8 mouse cellular contexts compared by ENCODE assay signal in genomic region chr7:118854606-118855005, GRCm38 (mm10). TPM values are rescaled to one million over a fixed set of nuclear protein-coding genes. Genes with fewer than 3 reads are reported as not detected.
A peak's percentile ranks its signal among the peaks of the same experiment; 100 is the strongest.
DNase-seq lines count a peak whose midpoint lies in the region; ATAC-seq and TF ChIP-seq lines count a peak whose summit lies in the region.

No protein-coding gene starts in this region.

- TF ChIP-seq EP300 in ES-Bruce4 (IDR thresholded peaks at IDR 0.05; ENCODE audit: insufficient read depth, low read depth, low read length) = no peak
- TF ChIP-seq EP300 in liver, postnatal 0 days (IDR thresholded peaks at IDR 0.05; ENCODE audit: low read depth) = no peak

- H3K4me2 ChIP-seq in heart, embryonic 14.5 days (ENCODE audit: low read length) = peak overlapping the region; percentile 83
- peak overlapping the region; percentile 80 for H3K4me2 ChIP-seq in forebrain, embryonic 15.5 days (replicated peaks)
- peak overlapping the region; percentile 81 for H3K4me2 ChIP-seq in liver, postnatal 0 days (ENCODE audit: low read depth, low read length)

- TF ChIP-seq CTCF in ES-Bruce4 (IDR thresholded peaks at IDR 0.05; ENCODE audit: low read depth, low read length) = no peak
- TF ChIP-seq CTCF in liver, postnatal 0 days (IDR thresholded peaks at IDR 0.05; ENCODE audit: low read depth) = no peak

- H3K27ac ChIP-seq in heart, embryonic 14.5 days (replicated peaks in 1 of 2; ENCODE audit: control insufficient read depth in 1 of 2, insufficient read depth in 1 of 2, low read depth in 2 of 2, low read length in 2 of 2) = 0 out of 4 replicates have a peak overlapping the region, but pooled peaks of 1 of the 2 experiments have one; percentile 25
- H3K27ac ChIP-seq in ES-Bruce4 (ENCODE audit: insufficient read depth, low read length) = no peak overlapping the region
- no peak overlapping the region for H3K27ac ChIP-seq in forebrain, embryonic 15.5 days (replicated peaks)
- 0 out of 2 replicates have a peak overlapping the region, but pooled peaks have one; percentile 62 for H3K27ac ChIP-seq in liver, postnatal 0 days (ENCODE audit: low read depth)

- H3K4me1 ChIP-seq in heart, embryonic 14.5 days (ENCODE audit: control insufficient read depth in 2 of 2, insufficient read depth in 2 of 2, low read length in 2 of 2) = peaks cover 17 to 32% of the 10 kb centered on the region in 2 experiments
- peaks cover 2% of the 10 kb centered on the region for H3K4me1 ChIP-seq in ES-Bruce4 (ENCODE audit: control insufficient read depth, insufficient read depth, low read length)
- H3K4me1 ChIP-seq in forebrain, embryonic 15.5 days = peaks cover 24% of the 10 kb centered on the region
- H3K4me1 ChIP-seq in liver, postnatal 0 days (ENCODE audit: insufficient read depth) = peaks cover 7% of the 10 kb centered on the region

- H3K9me3 ChIP-seq in heart, embryonic 14.5 days (ENCODE audit: control insufficient read depth, low read length) = no peaks in the 10 kb centered on the region
- H3K9me3 ChIP-seq in ES-Bruce4 (replicated peaks; ENCODE audit: control insufficient read depth, insufficient read depth, low read length, poor library complexity, severe bottlenecking) = no peaks in the 10 kb centered on the region
- no peaks in the 10 kb centered on the region for H3K9me3 ChIP-seq in forebrain, embryonic 15.5 days
- H3K9me3 ChIP-seq in liver, postnatal 0 days (ENCODE audit: low read length) = no peaks in the 10 kb centered on the region

- DNase-seq in heart, adult 9 months (ENCODE audit: low spot score in 2 of 2) = no peak
- no peak for DNase-seq in liver, postnatal 0 days
- no peak for DNase-seq in adipocyte (ENCODE audit: low spot score)
- DNase-seq in MN1 (ENCODE audit: low spot score) = no peak
- DNase-seq in ovary, postnatal 10 days (ENCODE audit: low spot score) = no peak

- 19% methylated on average over 3 of the region's 3 CpGs for WGBS in heart, embryonic 14.5 days
- WGBS in forebrain, embryonic 15.5 days = 19% methylated on average over 3 of the region's 3 CpGs
- WGBS in liver, postnatal 0 days (ENCODE audit: insufficient replicate concordance) = 8% methylated on average over 3 of the region's 3 CpGs

- no peak for TF ChIP-seq POLR2A in ES-Bruce4 (IDR thresholded peaks at IDR 0.05; ENCODE audit: insufficient read depth, low read length)

- H3K36me3 ChIP-seq in heart, embryonic 14.5 days (ENCODE audit: control insufficient read depth, insufficient read depth, low read length) = peaks cover 42% of the 10 kb centered on the region
- peaks cover 24% of the 10 kb centered on the region for H3K36me3 ChIP-seq in ES-Bruce4 (ENCODE audit: control insufficient read depth, insufficient read depth, low read length, poor library complexity, severe bottlenecking)
- peaks cover 26% of the 10 kb centered on the region for H3K36me3 ChIP-seq in forebrain, embryonic 15.5 days
- H3K36me3 ChIP-seq in liver, postnatal 0 days (replicated peaks; ENCODE audit: insufficient read depth, low read length) = peaks cover 16% of the 10 kb centered on the region

- ATAC-seq in heart, embryonic 14.5 days (ENCODE audit: insufficient number of reproducible peaks, insufficient read depth, low FRiP score, low read depth) = no peak
- no peak for ATAC-seq in forebrain, embryonic 15.5 days (replicated peaks)
- ATAC-seq in liver, postnatal 0 days = no peak

- peak overlapping the region; percentile 74 for H3K9ac ChIP-seq in heart, embryonic 14.5 days (ENCODE audit: low read length)
- H3K9ac ChIP-seq in ES-Bruce4 (ENCODE audit: low read depth, poor library complexity, severe bottlenecking) = peak overlapping the region; percentile 65
- peak overlapping the region; percentile 73 for H3K9ac ChIP-seq in forebrain, embryonic 15.5 days (replicated peaks)
- H3K9ac ChIP-seq in liver, postnatal 0 days (replicated peaks) = peak overlapping the region; percentile 65

- peak overlapping the region; percentile 73 to 83 for H3K4me3 ChIP-seq in heart, embryonic 14.5 days (ENCODE audit: control insufficient read depth in 1 of 2, insufficient read depth in 1 of 2, low read depth in 1 of 2, low read length in 2 of 2)
- H3K4me3 ChIP-seq in ES-Bruce4 (ENCODE audit: low read depth, low read length) = peak overlapping the region; percentile 95
- peak overlapping the region; percentile 96 for H3K4me3 ChIP-seq in forebrain, embryonic 15.5 days
- peak overlapping the region; percentile 81 for H3K4me3 ChIP-seq in liver, postnatal 0 days (ENCODE audit: low read depth, low read length)

- H3K27me3 ChIP-seq in heart, embryonic 14.5 days (ENCODE audit: control insufficient read depth, insufficient read depth, low read length) = no peaks in the 10 kb centered on the region
- no peaks in the 10 kb centered on the region for H3K27me3 ChIP-seq in ES-Bruce4 (ENCODE audit: control insufficient read depth, insufficient read depth, low read length, poor library complexity, severe bottlenecking)
- no peaks in the 10 kb centered on the region for H3K27me3 ChIP-seq in forebrain, embryonic 15.5 days
- no peaks in the 10 kb centered on the region for H3K27me3 ChIP-seq in liver, postnatal 0 days (ENCODE audit: insufficient read depth, low read length)

RNA-seq across cellular contexts. Expression of gene Iqck, which starts 0.9 kb away (rescaled TPM):
- 0.93 and 1.1 TPM in 2 replicates for polyA plus RNA-seq in heart, embryonic 14.5 days (2014; fragmentation: Nextera tagmentation; extraction: Ambion mirVana)
- polyA plus RNA-seq in ES-Bruce4 (2011; ENCODE audit: insufficient read depth, insufficient read length, low read depth, missing spikeins) = 0.73 and 1.4 TPM in 2 replicates
- polyA plus RNA-seq in forebrain, embryonic 15.5 days (2015; fragmentation: Nextera tagmentation; extraction: Ambion mirVana) = 2.7 and 3.4 TPM in 2 replicates
- polyA plus RNA-seq in liver, postnatal 0 days (2015; fragmentation: Nextera tagmentation; extraction: Ambion mirVana) = 0.27 and 0.39 TPM in 2 replicates

RNA-seq across cellular contexts. Expression of gene Knop1, which starts 1.4 kb away (rescaled TPM):
- 53.5 and 55.0 TPM in 2 replicates for polyA plus RNA-seq in heart, embryonic 14.5 days (2014; fragmentation: Nextera tagmentation; extraction: Ambion mirVana)
- 82.5 and 83.1 TPM in 2 replicates for polyA plus RNA-seq in ES-Bruce4 (2011; ENCODE audit: insufficient read depth, insufficient read length, low read depth, missing spikeins)
- 82.9 and 92.4 TPM in 2 replicates for polyA plus RNA-seq in forebrain, embryonic 15.5 days (2015; fragmentation: Nextera tagmentation; extraction: Ambion mirVana)
- polyA plus RNA-seq in liver, postnatal 0 days (2015; fragmentation: Nextera tagmentation; extraction: Ambion mirVana) = 29.9 and 31.5 TPM in 2 replicates
